Mouse (Mus musculus) stomach, embryonic 16.5 days (tissue): ENCODE results near the gene Traf2. TPM values are rescaled to one million over a fixed set of nuclear protein-coding genes. Genes with fewer than 3 reads are reported as not detected.
A peak's percentile ranks its signal among the peaks of the same experiment; 100 is the strongest.

Experiments used
- ATAC-seq: fragments of 200-750 bp; cut with Nextera tagmentation; 2 replicates; pipeline ENCODE4 v1.8.0; 2017; ENCODE audit warnings: moderate number of reproducible peaks, moderate TSS enrichment; ENCODE audit not compliant: insufficient read depth, low FRiP score
- H3K27ac ChIP-seq: fragments of 300-500 bp; sonication (generic); 2 replicates; pipeline ENCODE4 v1.5.1; 2014; ENCODE audit warnings: low read length
- H3K27me3 ChIP-seq: fragments of 300-500 bp; sonication (generic); 2 replicates; pipeline ENCODE4 v1.6.1; 2014; ENCODE audit warnings: low read length, control low read depth, mixed read lengths; ENCODE audit not compliant: control insufficient read depth, insufficient read depth
- H3K36me3 ChIP-seq: fragments of 300-500 bp; sonication (generic); 2 replicates; pipeline ENCODE4 v1.6.1; 2014; ENCODE audit warnings: low read length; ENCODE audit not compliant: control insufficient read depth, insufficient read depth
- H3K4me1 ChIP-seq: fragments of 300-500 bp; sonication (generic); 2 replicates; pipeline ENCODE4 v1.6.1; 2014; ENCODE audit warnings: low read length, control low read depth, mixed read lengths; ENCODE audit not compliant: control insufficient read depth, insufficient read depth
- H3K4me2 ChIP-seq: fragments of 300-500 bp; sonication (generic); 2 replicates; pipeline ENCODE4 v1.6.1; 2014; ENCODE audit warnings: low read depth, low read length, mixed read lengths
- H3K4me3 ChIP-seq: fragments of 300-500 bp; sonication (generic); replicated peaks from 2 replicates; pipeline ENCODE4 v1.5.1; 2014; ENCODE audit warnings: mild to moderate bottlenecking, low read length
- H3K9ac ChIP-seq: fragments of 300-500 bp; sonication (generic); 2 replicates; pipeline ENCODE4 v1.6.1; 2014; ENCODE audit warnings: low read length
- H3K9me3 ChIP-seq: fragments of 300-500 bp; sonication (generic); replicated peaks from 2 replicates; pipeline ENCODE4 v1.6.1; 2016; ENCODE audit warnings: low read length, control low read depth; ENCODE audit not compliant: control insufficient read depth
- WGBS: fragments of 180-500 bp; shearing (Covaris S2); extraction: QIAGEN DNeasy Blood & Tissue Kit; methylation state at CpG from one replicate; pipeline ENCODE4 v1.1.7; 2014; 5-methylcytosine and 5-hydroxymethylcytosine counted together
- polyA plus RNA-seq: library from polyadenylated mRNA; unstranded; fragments of >200 nt; fragmentation: Nextera tagmentation; extraction: Ambion mirVana; gene quantifications from 2 replicates; pipeline ENCODE4 v1.2.1, GENCODE M21; 2015

The Traf2 gene
- polyA plus RNA-seq, 1 experiment from 2014 or later = 31.5 TPM

- Histone ChIP-seq H3K9ac (no peak within 1 kb of the TSS), H3K4me2 (no peak within 1 kb of the TSS), H3K9me3 (no peaks in the 10 kb centered on the region), H3K4me1 (no peaks in the 10 kb centered on the region), H3K36me3 (no peaks in the 10 kb centered on the region), H3K27ac (no peak within 1 kb of the TSS), H3K27me3 (no peaks in the 10 kb centered on the region), H3K4me3 (no peak within 1 kb of the TSS)
- WGBS = 89% methylated on average over 5 of the region's 5 CpGs
- ATAC-seq = no peak
Measured at GRCm38 (mm10) chr2:25493476-25493961, 53.2 kb downstream of the Traf2 start, which contains the start of gene Lcn12. Gene Lcn12 (minus strand): TSS chr2:25493911.

- Histone ChIP-seq H3K9me3 (no peaks in the 10 kb centered on the region), H3K4me2 (no peak overlapping the region), H3K4me3 (no peak overlapping the region), H3K27me3 (no peaks in the 10 kb centered on the region), H3K27ac (no peak overlapping the region), H3K9ac (no peak overlapping the region), H3K4me1 (no peaks in the 10 kb centered on the region), H3K36me3 (no peaks in the 10 kb centered on the region)
- WGBS = 79% methylated on average over 5 of the region's 5 CpGs
- ATAC-seq = no peak
Measured at GRCm38 (mm10) chr2:25492988-25493387, 53.8 kb downstream of the Traf2 start.

DNA sequence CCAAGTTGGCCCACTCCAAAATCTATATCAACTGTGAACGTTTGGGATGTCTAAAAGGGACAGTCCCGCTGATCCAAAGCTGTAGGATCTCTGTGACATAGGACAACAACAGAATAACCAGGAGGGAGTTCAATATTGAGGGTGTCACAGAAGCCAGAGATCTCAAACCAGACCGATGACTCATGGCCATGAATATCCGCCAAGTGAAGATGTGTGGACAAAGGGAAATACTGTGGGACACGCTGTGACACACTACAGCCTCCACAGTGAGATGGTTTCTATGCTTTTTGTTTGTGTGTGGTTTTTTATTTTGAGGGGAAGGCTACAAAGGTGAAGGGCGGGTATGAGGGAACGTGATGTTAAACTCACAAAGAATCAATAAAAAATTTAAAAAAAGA lies 58.1 kb downstream of the Traf2 start:
- H3K9ac ChIP-seq = no peak overlapping the region
- 70% methylated on average over 7 of the region's 7 CpGs for WGBS
- no peaks in the 10 kb centered on the region for H3K36me3 ChIP-seq
- no peak for ATAC-seq
- H3K4me1 ChIP-seq = no peaks in the 10 kb centered on the region
- peak overlapping the region; percentile 21; the same call in 1 of the 2 replicates for H3K27ac ChIP-seq
- H3K4me3 ChIP-seq = no peak overlapping the region
- no peaks in the 10 kb centered on the region for H3K9me3 ChIP-seq
- no peaks in the 10 kb centered on the region for H3K27me3 ChIP-seq
- H3K4me2 ChIP-seq = no peak overlapping the region

GRCm38 (mm10) chr2:25487965-25488670 lies 58.6 kb downstream of the Traf2 start:
- peak; percentile 19; the same call in 1 of the 2 replicates for ATAC-seq
- no peaks in the 10 kb centered on the region for H3K36me3 ChIP-seq
- peak overlapping the region; percentile 21; the same call in 1 of the 2 replicates for H3K27ac ChIP-seq
- no peak overlapping the region for H3K4me3 ChIP-seq
- 59% methylated on average over 6 of the region's 6 CpGs for WGBS
- H3K9me3 ChIP-seq = no peaks in the 10 kb centered on the region
- H3K4me2 ChIP-seq = no peak overlapping the region
- H3K27me3 ChIP-seq = no peaks in the 10 kb centered on the region
- H3K4me1 ChIP-seq = no peaks in the 10 kb centered on the region
- H3K9ac ChIP-seq = no peak overlapping the region

DNA sequence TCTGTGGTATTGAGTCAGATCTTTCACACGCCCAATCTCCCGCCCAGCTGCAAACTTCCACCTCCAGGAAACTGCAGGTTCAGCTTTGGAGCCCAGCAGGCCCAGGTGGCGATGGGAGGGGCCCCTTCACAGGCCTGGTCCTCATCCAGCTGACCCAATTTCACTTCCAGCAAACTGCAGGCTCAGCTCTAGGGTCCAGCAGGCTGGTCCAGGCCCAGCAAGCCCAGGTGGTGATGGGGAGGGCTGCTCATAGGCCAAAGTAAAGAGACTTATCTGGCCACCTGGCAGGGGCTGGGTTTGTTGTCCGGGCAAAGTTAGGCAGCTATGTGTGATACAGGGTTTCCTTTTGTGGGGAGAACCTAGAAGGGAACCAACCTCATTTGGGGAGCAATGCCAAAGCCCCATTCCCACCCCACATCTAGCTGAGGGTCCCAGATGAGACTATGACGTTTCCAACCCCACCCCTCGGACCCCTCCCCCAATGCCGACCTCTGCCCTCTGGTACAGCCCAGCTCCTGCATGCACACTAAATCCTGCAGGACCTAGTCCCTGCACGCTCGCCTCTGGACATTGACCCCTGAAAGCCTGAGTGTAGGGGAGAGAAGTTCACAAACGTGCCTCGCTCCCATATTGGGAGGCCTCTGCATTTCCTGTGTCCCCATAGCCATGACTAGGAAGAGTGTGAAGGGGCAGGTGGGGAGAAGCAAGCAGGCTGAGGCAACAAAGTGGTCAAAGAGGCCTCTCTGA lies 61.7 kb downstream of the Traf2 start:
- Histone ChIP-seq H3K9ac (no peak overlapping the region), H3K4me1 (no peaks in the 10 kb centered on the region), H3K9me3 (no peaks in the 10 kb centered on the region), H3K27ac (peak overlapping the region; percentile 59), H3K4me3 (no peak overlapping the region), H3K27me3 (no peaks in the 10 kb centered on the region), H3K4me2 (no peak overlapping the region), H3K36me3 (no peaks in the 10 kb centered on the region)
- ATAC-seq = peak; percentile 69
- 52% methylated on average over 11 of the region's 11 CpGs for WGBS

DNA sequence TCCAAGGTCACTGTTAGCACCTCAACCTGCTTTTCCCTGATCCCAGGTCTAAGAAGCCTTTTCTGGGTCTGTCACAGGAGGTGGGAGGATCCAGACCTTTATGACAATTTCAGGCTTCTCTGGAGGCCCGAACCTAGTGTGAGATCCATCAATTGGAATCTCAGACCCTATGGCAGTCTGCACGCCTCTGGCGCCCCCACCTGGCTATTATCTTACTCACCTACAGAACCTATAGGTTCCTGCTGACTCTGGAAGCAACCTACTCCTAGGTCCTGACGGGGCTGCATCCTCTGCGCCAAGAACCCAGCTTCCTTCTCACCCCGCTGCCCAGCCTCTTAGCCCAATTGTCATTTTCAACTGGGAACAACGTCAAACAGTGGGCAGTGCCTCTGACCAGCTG lies 63.8 kb downstream of the Traf2 start:
- Histone ChIP-seq H3K4me1 (no peaks in the 10 kb centered on the region), H3K9me3 (no peaks in the 10 kb centered on the region), H3K9ac (no peak overlapping the region), H3K27me3 (no peaks in the 10 kb centered on the region), H3K36me3 (no peaks in the 10 kb centered on the region), H3K27ac (no peak overlapping the region), H3K4me2 (no peak overlapping the region), H3K4me3 (no peak overlapping the region)
- no peak for ATAC-seq
- WGBS = 27% methylated on average over 7 of the region's 7 CpGs

DNA sequence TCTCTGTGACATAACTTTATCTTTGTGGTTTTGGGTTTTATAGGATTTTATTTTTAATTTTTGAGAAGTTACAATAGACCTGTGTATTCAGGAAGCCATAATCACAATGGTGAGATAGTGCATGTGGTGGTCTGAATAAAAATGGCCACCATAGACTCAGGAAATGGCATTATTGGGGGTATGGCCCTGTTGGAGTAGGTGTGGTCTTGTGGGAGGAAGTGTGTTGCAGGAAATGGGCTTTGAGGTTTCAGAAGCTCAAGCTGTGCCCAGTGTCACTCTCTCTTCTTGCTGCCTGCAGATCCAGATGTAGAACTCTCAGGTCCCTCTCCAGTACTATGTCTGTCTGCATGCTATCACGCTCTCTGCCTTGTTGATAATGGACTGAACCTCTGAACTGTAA lies 66.2 kb downstream of the Traf2 start:
- Histone ChIP-seq H3K9me3 (no peaks in the 10 kb centered on the region), H3K4me2 (no peak overlapping the region), H3K36me3 (no peaks in the 10 kb centered on the region), H3K4me3 (no peak overlapping the region), H3K27me3 (no peaks in the 10 kb centered on the region), H3K27ac (peak overlapping the region; percentile 78), H3K4me1 (no peaks in the 10 kb centered on the region), H3K9ac (no peak overlapping the region)
- no peak for ATAC-seq
- 72% methylated on average over 1 of the region's 1 CpGs for WGBS

GRCm38 (mm10) chr2:25479551-25480311 lies 67.0 kb downstream of the Traf2 start:
- no peaks in the 10 kb centered on the region for H3K4me1 ChIP-seq
- no peaks in the 10 kb centered on the region for H3K9me3 ChIP-seq
- peak overlapping the region; percentile 78 for H3K27ac ChIP-seq
- no peaks in the 10 kb centered on the region for H3K27me3 ChIP-seq
- no peaks in the 10 kb centered on the region for H3K36me3 ChIP-seq
- no peak overlapping the region for H3K4me2 ChIP-seq
- 54% methylated on average over 10 of the region's 10 CpGs for WGBS
- no peak overlapping the region for H3K4me3 ChIP-seq
- no peak for ATAC-seq
- H3K9ac ChIP-seq = no peak overlapping the region
